Mouse (Mus musculus) ES-E14 (cell line): ENCODE results near the gene Tat. TPM values are rescaled to one million over a fixed set of nuclear protein-coding genes. Genes with fewer than 3 reads are reported as not detected.

Experiments
- DNase-seq: peaks from one replicate; pipeline ENCODE4 v3.0.0-alpha.2; 2013; ENCODE audit warnings: low read depth, low spot score
- H3K27ac ChIP-seq: 2 replicates; pipeline ENCODE4 v1.5.1; 2012; ENCODE audit warnings: low read depth, mild to moderate bottlenecking, low read length, moderate library complexity, mixed read lengths; ENCODE audit not compliant: poor library complexity, insufficient read depth, severe bottlenecking
- H3K36me3 ChIP-seq: 2 replicates; pipeline ENCODE4 v1.6.1; 2012; ENCODE audit warnings: mild to moderate bottlenecking, low read length, moderate library complexity, mixed read lengths; ENCODE audit not compliant: control insufficient read depth, poor library complexity, insufficient read depth, severe bottlenecking
- H3K4me1 ChIP-seq, 2 experiments: fragments of 150-350 bp in 1 of 2; sonication (generic) in 1 of 2; 2 replicates each; pipeline ENCODE4 v1.6.1; 2012; ENCODE audit warnings: low read length in 2 of 2, mild to moderate bottlenecking in 1 of 2, mixed read lengths in 1 of 2; ENCODE audit not compliant: control insufficient read depth in 2 of 2, insufficient read depth in 2 of 2, poor library complexity in 1 of 2
- H3K4me3 ChIP-seq, 2 experiments: fragments of 150-350 bp in 1 of 2; sonication (generic) in 1 of 2; 2 replicates each; pipeline ENCODE4 v1.5.1; 2012; ENCODE audit warnings: low read length in 2 of 2, low read depth in 1 of 2, mild to moderate bottlenecking in 1 of 2, mixed read lengths in 1 of 2; ENCODE audit not compliant: insufficient read depth in 1 of 2, poor library complexity in 1 of 2, severe bottlenecking in 1 of 2
- H3K9ac ChIP-seq: 2 replicates; pipeline ENCODE4 v1.6.1; 2012; ENCODE audit warnings: low read depth, mild to moderate bottlenecking, low read length, mixed read lengths; ENCODE audit not compliant: poor library complexity, insufficient read depth, severe bottlenecking
- H3K9me3 ChIP-seq: fragments of 150-350 bp; sonication (generic); 2 replicates; pipeline ENCODE4 v1.6.1; 2012; ENCODE audit warnings: low read depth, mild to moderate bottlenecking, low read length; ENCODE audit not compliant: control insufficient read depth, insufficient read depth
- CHD2 ChIP-seq: IDR thresholded peaks from 2 replicates; pipeline ENCODE4 v1.6.1; 2014; ENCODE audit warnings: mild to moderate bottlenecking, low read depth, low read length, inconsistent platforms
- HCFC1 ChIP-seq: IDR thresholded peaks from 2 replicates; pipeline ENCODE4 v1.6.1; 2012; ENCODE audit warnings: low read length, inconsistent platforms, borderline replicate concordance; ENCODE audit not compliant: insufficient read depth
- MAFK ChIP-seq: IDR thresholded peaks from 2 replicates; pipeline ENCODE4 v1.6.1; 2014; ENCODE audit warnings: mild to moderate bottlenecking, low read depth, low read length, inconsistent platforms; ENCODE audit not compliant: insufficient read depth
- ZC3H11A ChIP-seq: IDR thresholded peaks from 2 replicates; pipeline ENCODE4 v1.6.1; 2012; ENCODE audit warnings: low read depth, mild to moderate bottlenecking, inconsistent platforms, low read length, borderline replicate concordance
- ZNF384 ChIP-seq: IDR thresholded peaks from 2 replicates; pipeline ENCODE4 v1.6.1; 2012; ENCODE audit warnings: low read depth, low read length, inconsistent platforms
- in situ Hi-C, 2 experiments: fragments of 600-800 bp; cut with MboI; formaldehyde crosslinking; loops; one replicate each; pipeline ENCODE4 v1.15.1; 2025; ENCODE audit warnings: low sequenced_read_pairs in 2 of 2, inconsistent platforms in 1 of 2; ENCODE audit not compliant: unreplicated experiment in 2 of 2
- total RNA-seq: library from RNA; depleted of rRNA; stranded (reverse); fragments of 300-350 nt; gene quantifications from 2 replicates; pipeline ENCODE4 v1.2.3, GENCODE M21; 2012

Gene Tat
- total RNA-seq, 1 experiment = not detected

GRCm38 (mm10) chr8:109998066-109998465, 7.8 kb downstream of the Tat start:
- no peaks in the 10 kb centered on the region for H3K9me3 ChIP-seq
- H3K4me3 ChIP-seq = no peak overlapping the region
- no peak overlapping the region for H3K27ac ChIP-seq
- H3K4me1 ChIP-seq = no peaks in the 10 kb centered on the region
- H3K9ac ChIP-seq = no peak overlapping the region
- in situ Hi-C loops = no loop called here
- no peaks in the 10 kb centered on the region for H3K36me3 ChIP-seq
- TF ChIP-seq ZNF384 = no peak
- no peak for TF ChIP-seq CHD2
- no peak for TF ChIP-seq ZC3H11A
- no peak for TF ChIP-seq HCFC1
- no peak for TF ChIP-seq MAFK
- DNase-seq = no peak

- Histone ChIP-seq H3K27ac (no peak overlapping the region), H3K4me3 (no peak overlapping the region), H3K9ac (no peak overlapping the region), H3K9me3 (no peaks in the 10 kb centered on the region), H3K4me1 (no peaks in the 10 kb centered on the region), H3K36me3 (no peaks in the 10 kb centered on the region)
- TF ChIP-seq CHD2 (no peak), HCFC1 (no peak), ZC3H11A (no peak), MAFK (no peak), ZNF384 (no peak)
- no peak for DNase-seq
- in situ Hi-C loops = no loop called here
These were observed 9.7 kb downstream of the Tat start for GRCm38 (mm10) chr8:109999974-110000373.

GRCm38 (mm10) chr8:110002953-110003352, 12.7 kb downstream of the Tat start:
- TF ChIP-seq HCFC1 (no peak), CHD2 (no peak), ZC3H11A (peak; percentile 37; the same call in 1 of the 2 replicates), MAFK (no peak)
- Histone ChIP-seq H3K36me3 (no peaks in the 10 kb centered on the region), H3K27ac (no peak overlapping the region), H3K9me3 (no peaks in the 10 kb centered on the region), H3K4me1 (peaks cover 1 to 5% of the 10 kb centered on the region in 2 experiments; a peak in 1 of 4 replicates), H3K9ac (no peak overlapping the region), H3K4me3 (no peak overlapping the region)
- DNase-seq = peak; percentile 52
- in situ Hi-C loops = no loop called here

GRCm38 (mm10) chr8:110004300-110004699, 14.1 kb downstream of the Tat start:
- Histone ChIP-seq H3K36me3 (no peaks in the 10 kb centered on the region), H3K4me3 (no peak overlapping the region), H3K9ac (no peak overlapping the region), H3K9me3 (no peaks in the 10 kb centered on the region), H3K27ac (no peak overlapping the region), H3K4me1 (peaks cover 3 to 11% of the 10 kb centered on the region in 2 experiments; a peak in 2 of 4 replicates)
- in situ Hi-C loops = no loop called here
- no peak for DNase-seq
- TF ChIP-seq ZC3H11A (no peak), MAFK (no peak), HCFC1 (no peak), CHD2 (no peak), ZNF384 (no peak)
